Mouse (Mus musculus) embryo, embryonic 9.5 days (tissue): ENCODE results near the gene Tnk2.
"Not testable (repeated sequence)": the region's sequence is repeated elsewhere in the genome, so short reads cannot be mapped to it uniquely, and the experiment has no call there.

Experiments
- DNase-seq: peaks from one replicate; pipeline ENCODE4 v3.0.0-alpha.2; 2017; ENCODE audit errors: extremely low spot score

The Tnk2 gene

DNA sequence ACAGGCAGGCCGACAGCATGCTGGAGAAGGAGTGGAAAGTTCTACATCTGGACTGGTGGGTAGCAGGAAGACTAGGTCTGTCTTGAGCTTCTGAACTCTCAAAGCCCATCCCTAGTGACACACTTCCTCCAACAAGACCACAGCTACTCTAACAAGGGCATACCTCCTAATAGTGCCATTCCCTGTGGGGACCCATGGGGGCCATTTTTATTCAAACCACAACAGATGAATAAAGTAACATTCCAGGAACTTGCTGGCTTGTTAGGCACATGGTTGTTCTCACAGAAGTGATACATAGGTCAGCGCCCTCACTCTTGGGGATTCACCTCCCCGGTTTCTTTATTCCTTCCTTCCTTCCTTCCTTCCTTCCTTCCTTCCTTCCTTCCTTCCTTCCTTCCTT is 7.3 kb upstream of the Tnk2 start:
- DNase-seq: no peak

DNA sequence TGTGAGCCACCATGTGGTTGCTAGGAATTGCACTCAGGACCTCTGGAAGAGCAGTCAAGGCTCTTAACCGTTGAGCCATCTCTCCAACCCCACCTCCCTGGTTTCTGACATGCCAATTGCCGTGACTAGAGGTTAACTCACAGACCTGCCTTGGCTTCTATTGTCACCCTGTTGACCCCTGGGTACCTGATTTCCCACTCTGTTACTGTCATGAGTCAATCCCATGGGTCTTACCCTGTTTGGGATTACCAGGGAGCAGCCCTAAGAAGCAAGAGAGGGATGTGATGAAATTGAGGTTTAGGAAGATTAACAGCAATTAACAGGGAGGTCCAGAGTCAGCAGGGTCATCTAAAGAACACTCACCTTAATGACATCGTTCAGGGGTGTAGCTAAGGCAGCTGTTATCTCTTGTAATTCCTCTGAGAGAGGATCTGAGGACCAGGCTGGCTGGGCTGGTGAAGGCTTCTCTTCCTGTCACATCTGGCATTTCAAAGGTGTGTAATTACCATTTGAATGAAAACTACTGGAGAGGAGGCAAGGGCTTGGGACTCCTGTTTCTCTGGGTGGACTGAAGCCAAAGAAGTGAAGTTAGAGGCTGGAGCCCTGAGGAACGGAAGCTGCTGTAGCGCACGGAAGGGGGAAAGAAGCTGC is 6.7 kb upstream of the Tnk2 start:
- no peak for DNase-seq

DNA sequence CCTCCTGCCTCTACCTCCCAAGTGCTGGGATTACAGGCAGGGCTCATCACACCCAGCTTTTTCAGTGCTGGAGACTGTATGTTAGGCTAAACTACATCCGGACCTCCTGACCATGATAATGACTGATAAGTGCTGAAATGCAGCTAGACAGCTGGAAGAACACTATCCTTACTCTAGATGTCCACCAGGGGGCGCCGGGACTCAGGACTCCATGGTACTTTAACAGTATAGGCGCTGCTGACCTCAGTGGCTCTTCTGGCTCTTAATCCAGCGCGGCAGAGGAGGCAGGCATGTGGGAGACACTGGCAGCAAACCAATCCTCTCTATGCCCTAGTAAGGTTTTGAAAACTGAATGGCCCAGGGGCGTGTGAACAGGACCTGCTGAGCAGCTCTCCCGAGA is 5.2 kb upstream of the Tnk2 start:
- peak; percentile 80 for DNase-seq

DNA sequence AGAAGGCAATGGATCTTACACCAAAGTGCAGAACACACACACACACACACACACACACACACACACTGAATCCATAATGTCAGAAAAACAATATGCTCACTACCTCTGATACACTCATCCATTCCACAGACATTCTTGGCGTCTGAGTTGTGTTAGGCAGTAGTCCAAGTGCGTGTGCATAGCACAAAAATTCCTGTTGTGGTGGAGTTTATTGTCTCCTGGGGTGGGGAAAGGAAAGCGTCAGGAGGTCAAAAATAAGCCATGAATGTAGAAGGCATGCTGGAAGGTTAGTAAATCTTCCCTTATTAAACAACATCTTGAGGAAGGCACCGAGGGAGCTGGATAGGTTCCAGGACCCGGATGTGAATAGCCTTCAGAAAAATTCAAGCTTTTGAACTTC is 3.6 kb upstream of the Tnk2 start:
- no peak for DNase-seq

DNA sequence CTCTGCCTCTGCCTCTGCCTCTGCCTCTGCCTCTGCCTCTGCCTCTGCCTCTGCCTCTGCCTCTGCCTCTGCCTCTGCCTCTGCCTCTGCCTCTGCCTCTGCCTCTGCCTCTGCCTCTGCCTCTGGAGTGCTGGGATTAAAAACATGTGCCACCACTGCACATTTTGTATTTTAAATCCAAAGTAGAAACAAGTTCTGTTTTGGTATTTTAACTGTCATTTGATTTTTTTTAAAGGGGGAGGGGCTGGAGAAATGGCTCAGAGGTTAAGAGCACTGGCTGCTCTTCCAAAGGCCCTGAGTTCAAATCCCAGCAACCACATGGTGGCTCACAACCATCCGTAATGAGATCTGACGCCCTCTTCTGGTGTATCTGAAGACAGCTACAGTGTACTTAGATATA is 3.0 kb upstream of the Tnk2 start:
- DNase-seq: not testable (repeated sequence)

DNA sequence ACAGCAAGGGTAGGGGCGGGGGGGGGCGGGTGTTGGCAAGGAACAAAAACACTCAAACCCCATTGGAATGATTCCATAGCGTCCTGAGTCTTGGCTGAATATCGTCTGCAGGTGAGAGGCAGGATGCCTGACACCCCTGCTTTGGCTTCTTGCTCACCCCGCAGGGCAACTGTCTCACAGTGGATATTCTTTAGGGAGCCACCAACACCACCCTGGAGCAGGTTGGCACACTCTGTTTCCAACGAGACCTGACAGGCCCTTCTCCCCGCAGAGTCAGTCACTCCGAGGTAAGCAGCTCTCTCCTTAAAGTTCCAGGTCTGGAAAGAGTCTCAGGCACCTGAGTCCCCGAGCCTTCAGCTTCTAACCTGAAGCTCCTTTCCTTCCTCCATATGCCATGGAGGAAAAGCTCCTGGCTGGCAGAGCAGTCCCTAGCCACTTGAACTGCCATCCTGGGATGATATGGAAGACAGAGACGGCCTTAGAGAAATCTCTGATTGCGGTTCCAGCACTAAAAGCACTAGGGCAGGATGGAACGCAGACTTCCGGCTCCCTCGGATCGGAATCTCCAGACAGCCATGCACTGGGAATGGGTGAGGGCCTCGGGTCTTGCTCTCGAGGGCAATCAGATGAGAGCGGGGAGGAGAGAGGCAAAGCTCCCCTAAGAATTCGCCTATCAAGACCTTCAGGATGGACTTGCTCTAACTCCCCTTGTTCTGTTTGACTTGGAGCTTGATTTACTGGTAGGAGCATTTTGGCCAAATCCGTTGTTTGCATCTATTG is 2.0 kb upstream of the Tnk2 start:
- DNase-seq: no peak

DNA sequence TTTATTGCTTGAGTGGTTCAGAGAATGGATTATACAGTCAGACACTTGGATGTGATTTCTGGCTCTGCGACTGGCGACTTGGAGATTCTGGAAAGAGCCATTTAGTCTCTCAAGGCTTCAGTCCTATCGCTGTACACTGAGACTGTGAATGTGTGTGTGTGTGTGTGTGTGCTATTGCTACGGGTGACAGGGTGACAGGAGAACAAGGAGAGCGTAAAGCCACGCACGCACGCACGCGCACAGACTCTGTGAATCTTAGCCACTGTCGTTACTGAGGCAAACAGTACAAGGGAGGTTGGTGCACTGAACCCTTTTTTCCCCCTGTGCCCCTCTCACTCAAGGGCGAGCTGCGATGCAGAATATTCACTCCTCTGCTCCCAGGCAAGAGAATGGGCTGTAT is 1.4 kb upstream of the Tnk2 start:
- no peak for DNase-seq

DNA sequence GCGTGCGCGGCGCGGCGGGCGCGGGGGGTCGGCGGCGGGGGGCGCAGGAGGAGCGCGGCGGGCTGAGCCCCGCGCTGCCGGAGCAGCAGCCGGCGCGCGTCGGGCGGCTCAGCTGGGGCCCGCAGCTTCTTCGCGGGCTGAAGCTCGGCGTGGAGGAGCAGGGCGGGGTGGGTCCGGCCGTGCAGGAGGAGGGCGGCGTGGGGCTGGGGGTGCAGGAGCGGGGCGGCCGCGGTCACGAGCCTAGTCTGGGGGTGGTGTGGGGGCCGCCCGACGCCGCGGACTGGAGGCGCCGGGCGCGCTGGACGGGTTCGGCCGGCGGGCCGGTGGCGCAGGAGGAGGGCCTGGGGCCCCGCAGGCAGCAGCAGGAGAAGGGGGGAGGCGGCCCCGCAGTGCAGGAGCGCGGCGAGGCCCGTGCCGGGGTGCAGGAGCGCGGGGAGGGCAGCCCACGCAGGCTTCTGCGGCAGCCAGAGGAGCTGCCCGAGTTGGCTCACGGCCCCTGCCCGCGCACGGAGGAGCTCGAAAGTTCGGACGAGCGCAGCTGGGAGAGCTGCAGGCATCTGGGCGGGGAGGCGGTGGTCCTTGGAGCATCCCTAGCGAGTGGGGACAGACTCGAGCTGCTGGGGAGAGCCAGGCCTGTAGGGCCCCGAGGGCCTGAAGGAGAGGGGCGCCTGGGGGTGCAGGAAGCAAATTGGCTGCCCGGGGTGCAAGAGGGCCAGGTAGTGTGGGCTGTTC is 561 bp downstream of the Tnk2 start:
- DNase-seq: peak; percentile 62

DNA sequence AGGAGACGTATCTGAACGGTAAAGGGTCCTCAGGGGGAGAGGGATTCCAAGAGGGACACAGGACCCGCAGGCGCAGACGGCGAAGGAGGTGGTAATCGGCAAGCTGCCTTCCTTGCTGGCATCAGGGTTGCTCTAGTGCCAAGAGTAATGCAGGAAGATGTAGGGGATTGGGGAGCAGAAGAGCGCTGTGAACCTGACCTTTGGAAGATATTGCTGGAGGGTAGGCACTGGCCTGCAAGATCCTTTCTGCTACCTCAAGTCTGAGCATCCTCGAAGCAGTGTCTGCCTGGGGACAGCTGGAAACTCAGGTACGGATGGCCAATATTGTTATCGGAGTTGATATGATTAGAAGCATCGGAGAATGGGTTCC is 1.1 kb downstream of the Tnk2 start:
- DNase-seq: no peak

DNA sequence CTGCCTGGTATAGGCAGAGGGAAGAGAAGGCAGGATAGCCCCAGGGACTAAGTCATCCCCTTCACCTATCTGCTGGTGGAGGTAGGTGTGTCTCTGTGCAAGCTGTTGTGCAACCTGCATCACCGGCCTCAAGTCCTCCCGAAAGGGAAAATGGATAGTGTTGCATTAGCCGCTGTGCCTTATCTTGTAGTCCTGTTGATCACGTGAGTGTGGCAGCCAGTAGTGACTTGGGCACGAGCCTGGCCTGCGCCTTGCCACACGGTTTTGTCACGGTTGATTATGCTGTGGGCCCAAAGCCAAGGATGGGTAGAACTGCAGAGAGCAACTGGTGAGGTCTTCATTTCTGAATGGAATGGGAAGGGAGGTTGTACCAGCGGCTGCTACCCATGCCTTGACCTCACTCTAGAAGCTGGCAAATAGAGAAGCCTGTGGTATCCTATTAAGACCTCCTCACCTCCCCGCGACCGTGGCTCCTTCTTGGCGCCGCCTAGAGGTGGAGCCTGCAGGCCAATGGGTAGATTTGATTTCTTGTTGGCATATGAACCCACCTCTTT is 1.8 kb downstream of the Tnk2 start:
- DNase-seq: no peak

DNA sequence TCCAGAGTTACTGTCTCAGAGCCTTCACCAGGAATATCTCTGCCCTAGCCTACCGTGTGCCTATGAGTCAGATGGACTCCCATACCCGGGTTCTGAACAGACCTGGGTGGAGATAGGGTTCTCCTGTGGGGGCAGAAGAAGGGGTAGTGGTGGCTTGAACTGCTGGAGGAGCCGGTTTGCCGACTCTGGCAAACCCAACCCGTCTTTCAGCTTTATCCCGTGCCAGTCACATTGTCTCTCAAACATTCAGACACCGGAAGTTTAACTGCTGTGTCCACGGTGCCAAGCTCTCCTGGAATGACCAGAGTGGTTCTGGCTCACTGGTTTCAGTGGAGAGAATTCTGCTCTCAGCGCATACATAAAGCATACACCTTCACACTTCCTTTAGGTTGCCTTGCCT is 2.3 kb downstream of the Tnk2 start:
- DNase-seq: no peak

DNA sequence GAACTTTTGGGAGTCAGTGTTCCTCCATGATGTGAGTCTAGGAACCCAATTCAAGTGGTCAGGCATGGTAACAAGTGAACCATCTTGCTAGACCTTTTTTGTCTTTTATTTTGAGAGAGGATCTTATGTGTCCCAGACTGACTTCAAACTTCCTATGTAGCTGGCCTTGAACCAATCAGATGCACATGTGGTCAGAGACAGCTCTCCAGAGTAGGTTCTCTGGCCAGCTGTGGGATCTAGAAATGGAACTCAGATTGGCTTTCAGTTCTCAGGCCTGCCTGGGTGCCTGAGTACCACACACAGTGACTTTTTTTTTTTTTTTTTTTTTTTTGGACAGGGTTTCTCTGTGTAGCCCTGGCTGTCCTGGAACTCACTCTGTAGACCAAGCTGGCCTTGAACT is 4.0 kb downstream of the Tnk2 start:
- no peak for DNase-seq

DNA sequence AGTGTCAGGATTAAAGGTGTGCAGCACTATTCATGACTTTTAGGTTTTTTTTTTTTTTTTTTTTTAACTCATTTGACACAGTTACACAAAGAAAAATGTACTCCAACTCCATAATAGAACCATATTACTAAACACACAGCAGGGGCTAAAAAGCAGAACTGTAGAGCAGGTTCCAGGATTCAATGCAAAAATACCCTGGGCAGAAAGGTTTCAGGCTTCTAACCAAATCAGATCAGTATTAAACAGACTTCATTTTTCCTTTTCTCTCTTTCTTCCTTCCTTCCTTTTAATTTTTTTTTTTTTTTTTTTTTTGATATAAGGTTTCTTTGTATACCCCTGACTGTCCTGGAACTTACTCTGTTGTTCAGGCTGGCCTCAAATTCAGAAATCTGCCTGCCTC is 6.8 kb downstream of the Tnk2 start:
- no peak for DNase-seq

DNA sequence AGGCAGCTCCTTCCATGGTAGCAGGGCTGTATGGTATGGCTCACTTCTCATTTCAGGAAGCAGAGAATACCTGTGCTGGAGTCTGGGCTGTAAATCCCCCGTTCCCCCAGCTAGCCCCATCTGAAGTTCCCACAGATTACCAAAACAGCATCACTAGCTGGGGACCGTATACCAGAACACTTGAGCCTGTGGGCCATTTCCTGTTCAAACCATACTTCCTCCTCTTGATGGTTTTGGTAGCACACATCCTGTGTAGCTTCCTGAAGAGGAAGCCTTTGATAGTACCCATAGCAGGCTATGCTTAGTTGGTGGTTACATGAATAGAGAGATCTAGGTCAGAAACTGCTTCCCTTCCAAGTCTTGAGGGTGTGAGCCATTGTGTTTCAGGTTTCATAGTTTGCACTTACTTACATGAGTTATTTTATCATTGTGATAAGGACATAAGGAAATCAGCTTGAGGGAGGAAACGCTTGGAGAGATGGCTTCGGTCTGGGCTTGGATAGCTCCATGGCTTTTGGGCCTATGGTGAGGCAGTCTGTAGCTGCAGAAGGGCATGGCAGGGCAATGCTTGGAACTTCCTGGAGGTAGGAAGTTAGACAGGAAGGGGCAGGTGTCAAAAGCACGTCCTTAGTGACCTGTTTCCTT is 7.4 kb downstream of the Tnk2 start:
- no peak for DNase-seq

DNA sequence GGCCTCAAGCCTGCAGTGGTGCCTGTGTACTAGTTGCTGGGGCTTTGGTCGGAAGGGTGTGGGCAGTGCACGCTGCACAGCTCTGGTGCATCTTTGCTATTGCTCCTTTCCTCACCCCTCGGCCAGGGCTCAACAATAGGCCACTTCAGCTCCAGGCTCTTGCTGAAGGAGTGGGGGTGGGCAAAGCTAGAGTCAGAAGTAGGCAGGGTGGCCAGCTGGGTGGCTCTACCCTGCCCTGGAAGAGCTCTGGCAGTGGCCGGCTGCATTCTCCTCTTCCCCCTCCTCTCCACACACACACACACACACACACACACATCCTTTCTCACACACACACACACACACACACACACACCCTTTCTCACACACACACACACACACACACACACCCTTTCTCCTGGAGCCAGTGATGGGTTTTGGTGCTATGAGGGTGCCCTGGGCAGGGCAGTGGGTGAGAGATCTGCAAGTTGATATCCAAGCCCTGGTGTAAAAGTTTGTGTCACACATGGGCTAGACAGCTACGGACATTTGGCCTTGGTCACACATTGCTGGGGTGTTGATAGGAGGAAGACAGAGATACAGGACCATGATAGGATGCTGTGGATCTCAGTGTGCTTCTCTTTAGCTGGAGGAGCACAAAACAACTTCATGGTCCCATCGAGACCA is 10.5 kb downstream of the Tnk2 start:
- no peak for DNase-seq

DNA sequence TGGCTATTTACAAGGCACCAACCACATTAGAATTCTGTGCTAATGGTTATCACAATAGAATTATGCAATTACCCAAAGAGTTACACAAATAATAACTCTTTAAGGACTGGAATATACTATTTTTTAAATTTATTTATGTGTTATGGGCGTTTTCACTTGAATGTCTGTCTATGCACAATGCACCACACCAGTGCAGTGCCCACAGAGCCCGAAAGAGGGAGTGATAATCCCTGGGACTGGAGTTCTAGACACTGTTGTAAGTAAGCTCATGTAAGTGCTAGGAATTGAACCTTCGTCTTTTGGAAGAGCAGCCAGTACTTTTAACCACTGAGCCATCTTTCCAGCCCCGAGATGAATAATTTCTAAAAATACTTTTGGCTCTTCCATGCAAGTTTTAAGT is 11.9 kb downstream of the Tnk2 start:
- no peak for DNase-seq

DNA sequence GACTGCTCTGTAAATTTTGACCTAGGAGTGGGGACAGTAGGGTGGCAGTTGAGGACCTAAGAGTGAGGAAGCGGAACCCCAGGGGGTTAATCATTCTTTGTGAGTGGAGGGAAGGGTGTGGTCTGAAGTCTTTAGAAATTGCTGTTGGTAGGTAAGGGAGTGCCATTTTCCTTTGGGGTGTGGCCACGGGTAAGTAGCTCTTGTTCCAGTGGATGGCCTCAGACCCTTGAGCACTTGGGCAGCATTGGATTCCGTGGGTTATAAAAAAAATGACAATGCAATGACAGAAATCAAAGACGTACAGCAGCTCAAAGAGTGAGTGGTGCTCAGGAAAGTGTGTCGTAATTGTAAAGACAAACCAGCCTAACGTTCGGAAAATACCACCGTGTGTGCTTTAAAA is 12.6 kb downstream of the Tnk2 start:
- DNase-seq: no peak

DNA sequence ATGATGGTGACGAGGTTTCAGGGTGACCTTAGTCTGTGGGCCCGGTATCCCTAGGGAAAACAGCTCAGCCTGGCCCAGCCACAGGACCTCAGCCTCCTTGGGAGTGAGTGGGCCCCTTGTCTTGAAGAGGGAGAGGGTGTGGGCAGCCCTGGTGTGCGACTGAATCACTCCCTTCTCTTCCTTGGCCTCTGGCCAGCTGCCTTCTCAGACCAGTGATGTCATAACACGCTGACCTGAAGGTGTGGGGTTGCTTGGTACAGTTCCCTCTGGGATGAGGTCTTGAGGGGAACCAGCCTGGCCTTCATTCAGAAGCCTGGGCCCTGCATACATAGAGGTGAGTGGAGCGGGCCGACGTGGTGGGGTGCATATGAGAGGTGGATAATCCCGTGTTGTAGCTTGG is 13.1 kb downstream of the Tnk2 start:
- no peak for DNase-seq

DNA sequence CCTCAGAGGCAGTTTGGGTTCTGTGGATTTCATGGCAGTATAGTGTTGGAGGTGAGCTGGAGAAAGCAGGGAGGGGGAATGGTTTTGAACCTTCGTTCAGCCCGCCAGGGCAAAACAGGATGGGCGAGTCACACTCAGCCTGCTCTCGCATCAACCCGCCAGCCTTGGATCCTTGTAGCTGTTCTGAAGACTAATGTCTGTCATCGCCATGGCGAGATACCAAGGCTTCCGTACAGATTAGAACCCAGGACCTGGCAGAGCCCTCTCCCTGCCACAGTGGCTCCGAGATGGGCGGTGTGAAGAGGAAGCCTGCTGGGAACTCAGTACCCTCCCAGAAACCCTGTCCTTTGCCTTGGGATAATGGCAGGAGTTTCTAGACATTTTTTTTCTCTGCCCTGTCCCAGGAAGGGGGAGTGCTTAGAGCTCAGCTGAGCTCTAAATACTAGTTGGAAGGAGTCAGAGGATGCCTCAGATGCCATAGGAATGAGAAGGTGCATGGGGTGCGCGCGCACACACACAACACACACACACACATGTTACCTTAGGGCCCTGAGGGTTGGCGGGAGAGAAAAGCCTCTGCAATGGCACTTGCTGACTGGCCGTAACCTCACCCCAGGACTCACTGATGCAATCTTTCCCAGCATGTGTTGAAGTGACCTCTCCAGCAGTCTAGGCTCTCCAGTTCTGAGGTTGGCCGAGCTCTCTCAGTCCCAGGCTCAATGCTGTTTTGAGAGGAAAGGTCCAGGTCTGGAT is 14.0 kb downstream of the Tnk2 start:
- DNase-seq: no peak

DNA sequence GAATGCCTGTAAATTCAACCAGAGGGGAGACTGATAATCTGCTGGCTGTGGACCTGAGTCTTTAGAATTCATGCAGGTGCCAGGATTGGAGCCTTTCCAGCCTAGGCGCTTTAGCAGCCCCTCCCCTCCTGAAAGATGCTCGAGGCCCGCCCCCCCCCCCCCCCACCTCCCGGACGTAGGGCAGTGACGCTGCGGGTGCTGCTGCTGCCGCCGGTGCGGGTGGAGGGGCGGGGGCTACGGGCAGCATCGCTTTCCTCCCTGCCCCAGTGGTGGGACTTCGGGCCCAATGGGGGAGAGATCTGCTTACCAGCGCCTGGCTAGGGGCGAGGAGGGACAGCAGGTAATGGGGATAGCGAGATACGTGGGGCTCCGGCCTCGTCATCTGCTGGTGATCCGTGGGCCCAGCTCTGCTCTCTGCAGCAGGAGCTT is 15.1 kb downstream of the Tnk2 start:
- peak; percentile 29 for DNase-seq

DNA sequence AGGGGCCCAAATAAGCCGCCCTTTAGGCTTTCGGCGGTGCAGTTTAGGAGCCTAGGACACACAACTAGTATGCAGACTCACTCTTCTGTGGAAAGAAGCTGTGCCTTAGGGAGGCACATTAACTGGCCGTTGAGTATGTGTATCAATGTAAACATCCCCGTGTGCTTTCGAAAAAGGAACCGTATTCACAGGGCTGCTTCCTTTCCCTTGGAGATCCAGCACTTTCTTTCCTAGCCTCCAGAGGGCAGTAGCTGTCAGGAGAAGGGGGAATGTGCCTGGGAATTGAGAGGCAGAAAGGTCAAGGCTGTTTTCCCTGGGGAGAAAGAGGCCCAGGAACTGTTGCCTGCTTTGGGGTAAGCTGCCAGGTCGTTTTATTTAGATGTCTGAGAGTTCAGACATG is 15.7 kb downstream of the Tnk2 start:
- peak; percentile 78 for DNase-seq
